Mouse (Mus musculus) kidney, embryonic 14.5 days (tissue): ENCODE measurements at regions not wholly inside any gene's neighbourhood (a gene's known extent, or its start where the extent isn't known, plus 50 kb on each side); places are given as distances from the start of the nearest gene placed in this dataset.

ENCODE experiments used
- ATAC-seq: fragments of 200-750 bp; cut with Nextera tagmentation; 2 replicates; pipeline ENCODE4 v1.8.0; 2017; ENCODE audit warnings: moderate number of reproducible peaks, mild to moderate bottlenecking, moderate TSS enrichment, moderate library complexity; ENCODE audit not compliant: low FRiP score, low TSS enrichment
- H3K27ac ChIP-seq: fragments of 300-500 bp; sonication (generic); 2 replicates; pipeline ENCODE4 v1.5.1; 2014; ENCODE audit warnings: low read depth, mild to moderate bottlenecking, low read length, moderate library complexity, mixed read lengths
- H3K27me3 ChIP-seq: fragments of 300-500 bp; sonication (generic); 2 replicates; pipeline ENCODE4 v1.6.1; 2014; ENCODE audit warnings: mild to moderate bottlenecking, low read length; ENCODE audit not compliant: control insufficient read depth, insufficient read depth
- H3K36me3 ChIP-seq: fragments of 300-500 bp; sonication (generic); 2 replicates; pipeline ENCODE4 v1.6.1; 2014; ENCODE audit warnings: low read length, mixed read lengths; ENCODE audit not compliant: control insufficient read depth, insufficient read depth
- H3K4me1 ChIP-seq: fragments of 300-500 bp; sonication (generic); 2 replicates; pipeline ENCODE4 v1.6.1; 2014; ENCODE audit warnings: low read length, mixed read lengths; ENCODE audit not compliant: control insufficient read depth, insufficient read depth
- H3K4me2 ChIP-seq: fragments of 300-500 bp; sonication (generic); replicated peaks from 2 replicates; pipeline ENCODE4 v1.6.1; 2014; ENCODE audit warnings: low read depth, mild to moderate bottlenecking, low read length
- H3K4me3 ChIP-seq: fragments of 300-500 bp; sonication (generic); 2 replicates; pipeline ENCODE4 v1.5.1; 2014; ENCODE audit warnings: mild to moderate bottlenecking, low read length
- H3K9ac ChIP-seq: fragments of 300-500 bp; sonication (generic); 2 replicates; pipeline ENCODE4 v1.6.1; 2014; ENCODE audit warnings: low read depth, mild to moderate bottlenecking, low read length, moderate library complexity
- H3K9me3 ChIP-seq: fragments of 300-500 bp; sonication (generic); 2 replicates; pipeline ENCODE4 v1.6.1; 2016; ENCODE audit warnings: low read length; ENCODE audit not compliant: control insufficient read depth
- WGBS: fragments of 180-500 bp; shearing (Covaris S2); extraction: QIAGEN DNeasy Blood & Tissue Kit; methylation state at CpG from one replicate; pipeline ENCODE4 v1.1.7; 2014; 5-methylcytosine and 5-hydroxymethylcytosine counted together

DNA sequence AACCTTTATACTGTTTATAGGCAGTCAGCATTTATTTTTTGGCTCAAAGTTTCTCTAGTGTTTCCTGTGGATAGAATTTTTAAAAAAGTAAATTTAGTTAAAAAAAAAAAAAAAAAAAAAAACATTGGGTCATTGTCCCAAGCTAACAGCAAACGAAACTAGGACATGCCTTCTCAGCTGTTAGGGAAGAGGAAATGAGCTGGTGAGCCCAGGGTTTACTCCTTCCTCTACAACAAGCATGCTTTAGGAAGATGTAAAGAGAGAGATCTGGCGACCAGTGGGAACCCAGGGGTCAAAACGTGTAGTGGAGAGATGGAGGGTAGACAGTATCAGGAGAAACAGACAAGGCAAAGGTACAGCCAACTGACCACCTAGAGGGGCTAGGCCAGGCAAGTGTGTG is 81.6 kb upstream of the Peli1 start:
- ATAC-seq, result no peak
- Histone ChIP-seq H3K4me3 (no peak overlapping the region), H3K4me2 (no peak overlapping the region), H3K4me1 (no peaks in the 10 kb centered on the region), H3K27ac (no peak overlapping the region), H3K9ac (no peak overlapping the region), H3K9me3 (no peaks in the 10 kb centered on the region), H3K36me3 (no peaks in the 10 kb centered on the region), H3K27me3 (no peaks in the 10 kb centered on the region)
- 78% methylated on average over 3 of the region's 3 CpGs for WGBS

- Histone ChIP-seq H3K36me3 (no peaks in the 10 kb centered on the region), H3K4me1 (0 out of 2 replicates have a peak, but pooled peaks cover 7% of the 10 kb centered on the region), H3K9me3 (no peaks in the 10 kb centered on the region), H3K27me3 (no peaks in the 10 kb centered on the region), H3K4me3 (no peak overlapping the region), H3K9ac (no peak overlapping the region), H3K27ac (no peak overlapping the region), H3K4me2 (no peak overlapping the region)
- WGBS, result 46% methylated on average over 7 of the region's 7 CpGs
- ATAC-seq, result no peak
These were observed 80.2 kb upstream of the Peli1 start for GRCm38 (mm10) chr11:21010867-21011266.

- WGBS, result 45% methylated on average over 3 of the region's 3 CpGs
- ATAC-seq, result no peak
- no peak overlapping the region for H3K27ac ChIP-seq
These were observed 76.8 kb upstream of the Peli1 start for GRCm38 (mm10) chr11:21014250-21014649.

DNA sequence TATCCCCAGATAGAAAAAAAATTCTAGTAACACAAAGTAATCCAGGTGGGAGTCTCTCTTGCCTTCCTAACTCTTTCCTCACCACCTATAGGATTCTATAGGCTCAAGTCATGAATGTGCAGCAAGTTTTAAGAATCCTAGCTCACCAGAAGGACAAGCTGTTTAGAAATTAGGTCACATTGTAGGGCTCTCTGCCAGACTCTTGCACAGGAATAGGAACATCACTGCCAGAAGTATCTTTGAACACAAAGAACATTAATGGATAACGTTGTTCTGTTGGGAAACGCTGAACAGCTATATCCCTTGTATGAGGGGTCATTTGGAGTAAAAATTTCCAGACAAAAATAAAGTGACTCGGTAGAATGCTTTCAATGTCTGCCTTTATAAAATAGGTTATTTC is 75.6 kb upstream of the Peli1 start:
- Histone ChIP-seq H3K9me3 (no peaks in the 10 kb centered on the region), H3K4me3 (no peak overlapping the region), H3K9ac (no peak overlapping the region), H3K27me3 (no peaks in the 10 kb centered on the region), H3K4me1 (0 out of 2 replicates have a peak, but pooled peaks cover 7% of the 10 kb centered on the region), H3K27ac (no peak overlapping the region), H3K36me3 (no peaks in the 10 kb centered on the region), H3K4me2 (no peak overlapping the region)
- no peak for ATAC-seq
- 83% methylated on average over 3 of the region's 3 CpGs for WGBS

More at GRCm38 (mm10) chr11:21014250-21014649, 76.8 kb upstream of the Peli1 start:
- no peaks in the 10 kb centered on the region for H3K36me3 ChIP-seq
- H3K27me3 ChIP-seq, result no peaks in the 10 kb centered on the region
- no peaks in the 10 kb centered on the region for H3K9me3 ChIP-seq
- H3K4me3 ChIP-seq, result no peak overlapping the region
- H3K4me2 ChIP-seq, result no peak overlapping the region
- H3K4me1 ChIP-seq, result 0 out of 2 replicates have a peak, but pooled peaks cover 7% of the 10 kb centered on the region
- H3K9ac ChIP-seq, result no peak overlapping the region

DNA sequence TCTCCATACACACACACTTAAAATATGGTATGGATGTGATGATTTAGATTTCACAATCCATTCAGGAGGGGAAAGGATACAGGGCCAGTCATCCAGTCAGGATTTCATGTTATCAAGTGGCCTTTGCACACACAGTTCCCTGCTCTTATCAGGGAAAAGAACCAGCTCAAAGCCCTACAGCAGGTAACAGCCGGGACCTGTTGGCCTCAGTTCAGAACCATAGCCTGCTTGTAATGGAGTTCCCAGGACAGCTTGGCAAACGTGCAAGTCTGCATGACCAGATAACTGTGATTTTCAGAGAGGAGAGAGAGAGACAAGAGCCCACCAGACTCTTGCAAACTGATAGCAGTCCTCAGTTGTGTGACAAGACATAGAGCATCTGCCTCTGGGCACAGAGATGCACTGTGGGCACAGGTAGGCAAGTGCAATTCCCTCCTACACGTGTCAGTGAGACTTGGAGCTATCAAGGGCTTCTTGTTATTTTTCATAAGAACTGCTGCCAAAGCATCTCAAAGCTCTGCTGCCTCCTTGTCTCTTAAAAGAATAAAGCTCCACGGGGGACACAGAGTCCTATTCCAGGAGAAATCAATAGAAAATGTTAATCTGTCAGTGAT is 74.9 kb upstream of the Peli1 start:
- no peak for ATAC-seq
- H3K4me1 ChIP-seq, result 0 out of 2 replicates have a peak, but pooled peaks cover 7% of the 10 kb centered on the region
- no peaks in the 10 kb centered on the region for H3K27me3 ChIP-seq
- no peaks in the 10 kb centered on the region for H3K9me3 ChIP-seq
- H3K36me3 ChIP-seq, result no peaks in the 10 kb centered on the region
- H3K4me2 ChIP-seq, result no peak overlapping the region
- H3K27ac ChIP-seq, result no peak overlapping the region
- WGBS, result 42% methylated on average over 4 of the region's 4 CpGs
- H3K9ac ChIP-seq, result no peak overlapping the region
- H3K4me3 ChIP-seq, result no peak overlapping the region

DNA sequence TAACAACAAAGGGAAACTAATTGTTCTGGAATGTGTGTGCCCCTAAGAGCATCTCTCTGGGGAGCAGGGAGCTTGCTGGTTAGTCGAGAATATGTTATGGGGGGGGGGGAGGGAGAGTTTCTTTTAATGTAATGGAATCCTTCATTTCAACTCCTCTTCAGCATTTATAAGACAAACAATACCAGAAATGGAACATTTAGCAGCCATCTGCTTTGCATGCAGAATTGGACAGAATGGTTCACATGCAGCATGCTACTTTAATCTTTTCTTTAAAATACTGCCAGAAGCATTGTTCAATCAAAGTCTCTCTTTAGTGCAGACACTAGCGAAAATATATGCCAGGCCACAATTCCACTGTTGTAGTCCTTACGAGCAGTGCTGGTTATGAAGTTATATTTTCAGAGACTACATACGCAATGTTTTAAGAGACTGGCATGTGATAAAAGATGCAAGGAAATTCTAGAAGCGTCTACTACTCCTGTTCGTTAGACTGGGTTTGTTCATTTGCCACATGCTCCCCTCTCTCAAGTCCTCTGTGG is 74.2 kb upstream of the Peli1 start:
- Histone ChIP-seq H3K9me3 (no peaks in the 10 kb centered on the region), H3K27me3 (no peaks in the 10 kb centered on the region), H3K36me3 (no peaks in the 10 kb centered on the region), H3K27ac (no peak overlapping the region), H3K4me2 (no peak overlapping the region), H3K4me1 (0 out of 2 replicates have a peak, but pooled peaks cover 7% of the 10 kb centered on the region), H3K9ac (no peak overlapping the region), H3K4me3 (no peak overlapping the region)
- no peak for ATAC-seq
- WGBS, result 76% methylated on average over 6 of the region's 6 CpGs

- Histone ChIP-seq H3K4me2 (no peak overlapping the region), H3K4me3 (no peak overlapping the region), H3K9ac (no peak overlapping the region), H3K36me3 (no peaks in the 10 kb centered on the region), H3K27me3 (no peaks in the 10 kb centered on the region), H3K4me1 (0 out of 2 replicates have a peak, but pooled peaks cover 4% of the 10 kb centered on the region), H3K9me3 (no peaks in the 10 kb centered on the region), H3K27ac (no peak overlapping the region)
- 73% methylated on average over 2 of the region's 2 CpGs for WGBS
- no peak for ATAC-seq
These were observed 71.3 kb upstream of the Peli1 start for GRCm38 (mm10) chr11:21019829-21020228.

- ATAC-seq, result no peak
- no peaks in the 10 kb centered on the region for H3K27me3 ChIP-seq
- H3K9me3 ChIP-seq, result no peaks in the 10 kb centered on the region
- 91% methylated on average over 4 of the region's 4 CpGs for WGBS
- H3K4me3 ChIP-seq, result no peak overlapping the region
- H3K36me3 ChIP-seq, result no peaks in the 10 kb centered on the region
- no peak overlapping the region for H3K4me2 ChIP-seq
- no peak overlapping the region for H3K9ac ChIP-seq
- no peak overlapping the region for H3K27ac ChIP-seq
- H3K4me1 ChIP-seq, result no peaks in the 10 kb centered on the region
These were observed 67.0 kb upstream of the Peli1 start for GRCm38 (mm10) chr11:21024111-21024510.

- no peaks in the 10 kb centered on the region for H3K36me3 ChIP-seq
- 51% methylated on average over 2 of the region's 2 CpGs for WGBS
These were observed 66.6 kb upstream of the Peli1 start for GRCm38 (mm10) chr11:21024521-21024920.

More at GRCm38 (mm10) chr11:21024521-21024920, 66.6 kb upstream of the Peli1 start:
- Histone ChIP-seq H3K9me3 (no peaks in the 10 kb centered on the region), H3K4me3 (no peak overlapping the region), H3K27me3 (no peaks in the 10 kb centered on the region), H3K4me1 (no peaks in the 10 kb centered on the region), H3K9ac (no peak overlapping the region), H3K27ac (no peak overlapping the region), H3K4me2 (no peak overlapping the region)
- ATAC-seq, result no peak
